Mouse (Mus musculus): Measurements from ENCODE around the gene Twf2.

Twf2 gene

DNA sequence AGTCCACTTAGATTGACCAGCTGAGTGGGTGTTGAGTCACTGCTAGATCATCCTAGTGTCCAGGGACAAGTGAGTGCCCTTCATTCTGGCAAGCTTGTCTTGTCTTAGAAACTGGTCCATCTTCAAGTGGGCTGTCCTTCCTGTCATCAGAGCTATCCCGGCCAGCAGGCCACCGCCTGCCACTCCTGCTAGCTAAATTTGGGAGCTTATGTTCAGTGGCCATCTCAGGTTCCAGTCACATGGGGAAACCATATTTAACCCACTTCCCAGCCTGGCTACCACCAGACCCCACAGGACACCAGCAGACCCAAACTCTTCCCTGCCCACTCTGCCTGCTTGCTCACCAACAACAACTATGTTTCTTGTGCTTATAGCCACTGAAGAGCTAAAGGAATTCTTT, 3.6 kb downstream of the Twf2 start:
- in situ Hi-C loops (cut with MboI, MseI) = no loop called here

- in situ Hi-C loops (cut with MboI, MseI) = no loop called here
Measured at GRCm38 (mm10) chr9:106208181-106208580, 5.3 kb downstream of the Twf2 start.

DNA sequence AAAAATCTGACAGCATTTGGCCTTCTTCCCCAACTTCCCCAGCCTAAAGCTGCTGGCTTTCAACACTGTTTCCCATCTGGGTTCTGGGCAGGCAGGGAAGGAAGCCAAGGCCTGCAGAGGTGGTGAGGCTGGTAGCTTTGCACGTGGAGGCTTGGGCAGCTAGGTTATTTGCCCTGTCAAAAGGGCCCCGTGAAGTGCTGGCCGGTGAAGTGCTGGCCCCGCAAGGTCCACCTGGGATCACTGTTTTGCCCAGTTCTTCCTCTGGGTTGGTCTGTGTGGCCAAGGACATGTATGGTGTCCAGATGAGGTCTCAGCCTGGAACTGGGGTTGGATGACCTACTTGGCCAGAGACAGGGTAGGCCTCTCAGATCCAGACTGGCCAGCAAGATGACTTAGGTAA, 7.0 kb downstream of the Twf2 start:
- in situ Hi-C loops (cut with MboI, MseI) = loop anchor here (10.0 kb wide), 1 partner anchor 65 kb away; no protein-coding TSS in a partner anchor

- in situ Hi-C loops (cut with MboI, MseI) = loop anchor here (10.0 kb wide), 1 partner anchor 64 kb away; no protein-coding TSS in a partner anchor
Measured at GRCm38 (mm10) chr9:106210853-106211609, 8.1 kb downstream of the Twf2 start.

DNA sequence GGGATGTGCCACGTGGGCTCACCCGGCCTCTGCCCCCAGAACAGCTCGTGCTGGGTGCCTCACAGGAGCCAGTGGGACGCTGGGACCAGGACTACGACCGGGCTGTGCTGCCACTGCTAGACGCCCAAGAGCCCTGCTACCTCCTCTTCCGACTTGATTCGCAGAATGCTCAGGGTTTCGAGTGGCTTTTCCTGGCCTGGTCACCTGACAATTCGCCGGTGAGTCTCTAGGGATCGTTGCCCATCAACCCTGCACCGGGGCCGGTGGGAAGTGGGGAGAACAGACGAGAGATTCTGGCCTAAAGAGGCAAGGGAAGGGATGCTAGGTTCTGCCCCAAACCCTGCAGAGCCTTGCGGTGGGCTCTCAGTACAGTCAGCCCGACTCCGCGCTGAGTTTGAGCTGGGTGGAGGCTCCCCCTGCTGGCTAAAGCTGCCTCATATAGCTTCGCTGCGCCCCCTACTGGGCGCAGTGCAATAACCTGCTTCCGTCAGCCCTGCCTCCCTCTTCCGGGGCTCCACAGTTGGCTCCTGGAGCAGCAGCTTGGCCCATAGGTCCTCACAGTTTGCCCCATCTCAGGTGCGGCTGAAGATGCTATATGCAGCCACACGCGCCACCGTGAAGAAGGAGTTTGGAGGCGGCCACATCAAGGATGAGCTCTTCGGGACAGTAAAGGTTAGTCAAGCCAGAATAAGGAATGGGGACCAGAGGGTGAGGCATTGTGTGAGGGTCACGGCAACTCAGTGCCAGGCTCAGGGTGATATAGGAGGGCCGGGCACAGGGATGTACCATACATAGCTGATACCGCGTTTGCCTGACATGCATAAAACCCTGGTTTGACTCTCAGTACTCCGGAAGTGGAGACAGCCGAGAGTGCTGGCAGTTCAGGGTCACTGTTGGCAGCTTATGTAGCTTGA, 9.0 kb downstream of the Twf2 start:
- in situ Hi-C loops (cut with MboI, MseI) = loop anchor here (10.0 kb wide), 1 partner anchor 63 kb away; no protein-coding TSS in a partner anchor

GRCm38 (mm10) chr9:106212594-106212981, 9.7 kb downstream of the Twf2 start:
- in situ Hi-C loops (cut with MboI, MseI) = loop anchor here (10.0 kb wide), 1 partner anchor 62 kb away; no protein-coding TSS in a partner anchor

DNA sequence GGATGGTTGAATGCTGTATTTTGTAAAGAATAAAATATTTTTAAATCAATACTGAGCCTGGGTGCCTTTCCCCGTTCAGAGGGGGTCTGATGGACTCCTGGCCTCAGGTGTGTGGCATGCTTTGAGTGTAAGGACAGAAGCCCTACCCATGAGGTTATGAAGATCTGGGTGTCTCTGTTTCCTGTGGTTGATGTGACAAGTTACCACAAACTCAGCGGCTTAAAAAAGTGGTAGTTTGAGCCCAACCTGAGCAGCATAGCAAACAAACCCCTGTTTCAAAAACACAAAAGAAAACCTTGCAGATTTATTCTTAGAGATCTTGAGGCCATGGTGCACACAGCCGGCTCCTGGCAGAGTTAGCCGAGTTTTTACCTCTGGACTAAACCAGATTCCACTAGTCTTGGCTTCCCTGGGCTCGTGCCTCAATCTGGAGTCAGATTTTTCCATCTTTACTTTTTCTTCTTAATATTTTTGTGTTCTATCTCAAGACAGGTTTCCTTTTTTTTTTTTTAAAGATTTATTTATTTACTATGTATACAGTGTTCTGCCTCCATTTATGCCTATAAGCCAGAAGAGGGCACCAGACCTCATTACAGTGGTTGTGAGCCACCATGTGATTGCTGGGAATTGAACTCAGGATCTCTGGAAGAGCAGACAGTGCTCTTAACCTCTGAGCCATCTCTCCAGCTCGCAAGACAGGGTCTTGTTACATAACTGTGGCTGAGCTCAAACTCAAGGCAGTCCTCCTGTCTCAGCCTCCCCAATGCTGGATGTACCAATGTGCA, 12.6 kb downstream of the Twf2 start:
- in situ Hi-C loops (cut with MboI, MseI) = loop anchor here (10.0 kb wide), 1 partner anchor 59 kb away; no protein-coding TSS in a partner anchor

DNA sequence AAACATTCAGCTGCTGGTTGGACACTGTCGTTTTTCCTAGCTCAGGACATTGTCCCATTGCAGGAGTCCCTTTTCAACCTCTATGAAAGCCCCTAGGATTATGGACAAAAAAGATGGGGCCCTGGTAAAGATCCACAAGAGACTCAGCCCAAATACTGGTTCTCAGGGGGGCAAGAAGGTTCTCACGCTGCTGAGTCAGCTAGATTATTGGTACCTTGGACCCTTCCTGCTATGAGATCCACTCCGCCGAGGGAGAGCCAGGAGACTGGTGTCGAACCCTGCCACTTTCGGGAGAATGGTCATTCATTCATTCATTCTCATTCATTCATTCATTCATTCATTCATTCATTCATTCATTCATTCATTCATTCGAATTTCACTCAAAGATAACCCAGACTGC, 14.1 kb downstream of the Twf2 start:
- in situ Hi-C loops (cut with MboI, MseI) = loop anchor here (10.0 kb wide), 1 partner anchor 58 kb away; no protein-coding TSS in a partner anchor

DNA sequence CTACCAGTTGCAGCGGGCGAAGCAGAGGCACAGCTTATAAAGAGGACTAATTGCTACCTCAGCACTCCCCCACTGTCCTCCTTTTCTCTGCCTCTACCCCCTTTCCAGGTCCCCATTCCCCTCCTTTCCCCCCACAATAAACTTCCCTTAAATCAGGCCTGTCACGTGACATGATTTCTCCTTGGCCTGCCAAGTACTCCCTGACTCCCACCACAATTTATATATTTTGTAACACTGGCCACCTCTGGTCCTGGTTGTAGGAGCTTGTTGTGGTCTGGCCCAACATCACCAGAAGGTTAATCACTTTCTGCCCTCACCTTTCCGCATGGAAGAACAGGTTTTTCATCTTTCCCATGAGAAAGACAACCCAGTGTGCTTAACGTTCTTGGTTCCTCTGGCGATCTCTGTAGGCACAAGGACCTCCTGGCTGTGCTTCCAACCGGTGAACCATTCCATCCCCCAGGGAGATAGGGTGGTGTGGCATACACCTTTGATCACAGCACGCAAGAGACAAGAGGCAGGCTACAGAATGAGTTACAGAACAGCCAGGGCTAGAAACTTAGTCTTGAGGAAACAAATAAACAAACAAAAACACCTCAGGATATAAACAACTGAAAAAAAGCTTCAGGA, 18.1 kb downstream of the Twf2 start:
- in situ Hi-C loops (cut with MboI, MseI) = no loop called here

DNA sequence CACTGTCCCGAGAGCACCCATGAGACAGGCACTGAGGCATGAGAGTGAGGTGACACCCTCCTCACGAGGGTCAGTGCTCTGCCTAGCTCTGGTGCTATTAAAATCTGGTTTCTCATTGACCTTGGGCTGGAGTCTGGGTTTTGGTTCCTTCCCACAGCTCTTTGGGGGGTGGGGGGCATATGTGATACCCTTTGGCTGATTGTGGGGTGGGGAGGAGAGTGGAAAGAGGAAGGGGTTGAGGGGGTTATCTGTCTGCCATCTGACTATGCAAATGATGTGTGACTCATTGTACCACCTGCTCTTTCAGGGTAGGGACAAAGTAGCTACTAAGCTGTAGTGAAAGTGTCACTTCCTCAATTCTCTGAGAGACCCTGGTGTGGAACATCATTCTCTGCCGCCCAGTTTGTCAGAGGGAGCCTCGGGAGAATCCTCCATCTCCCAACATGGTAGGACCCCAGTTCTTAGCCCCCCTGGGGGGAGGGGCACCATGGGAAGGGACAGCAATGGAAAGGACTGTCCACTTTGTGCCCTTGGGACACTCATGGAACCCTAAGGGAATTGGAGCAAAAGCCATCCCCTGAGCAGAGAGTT, 19.4 kb downstream of the Twf2 start, which contains the start of gene Tlr9:
Tlr9 (plus strand) TSS at position 338 of the 591 bp plus-strand sequence.
- in situ Hi-C loops (cut with MboI, MseI) = no loop called here

DNA sequence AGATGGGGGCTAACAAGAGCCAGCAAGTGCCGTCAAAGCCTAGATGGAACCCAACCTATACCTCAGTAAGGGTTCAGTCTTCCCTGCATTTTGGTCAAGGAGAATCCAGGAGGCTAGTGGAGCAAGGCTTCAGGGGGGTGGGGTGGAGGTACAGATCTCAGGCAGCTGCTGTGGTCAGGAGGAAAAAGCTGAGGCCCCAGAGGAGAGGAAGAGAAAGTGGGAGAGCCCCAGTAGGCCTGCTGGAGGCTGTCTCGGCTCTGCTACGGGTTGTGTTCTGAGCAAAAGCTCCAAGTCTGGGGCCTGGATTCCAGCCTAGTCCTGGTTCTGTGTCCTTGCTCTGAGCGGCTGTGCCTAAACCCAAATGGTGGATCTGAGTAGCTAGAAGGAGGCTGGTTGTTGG, 20.1 kb downstream of the Twf2 start:
- in situ Hi-C loops (cut with MboI, MseI) = no loop called here

DNA sequence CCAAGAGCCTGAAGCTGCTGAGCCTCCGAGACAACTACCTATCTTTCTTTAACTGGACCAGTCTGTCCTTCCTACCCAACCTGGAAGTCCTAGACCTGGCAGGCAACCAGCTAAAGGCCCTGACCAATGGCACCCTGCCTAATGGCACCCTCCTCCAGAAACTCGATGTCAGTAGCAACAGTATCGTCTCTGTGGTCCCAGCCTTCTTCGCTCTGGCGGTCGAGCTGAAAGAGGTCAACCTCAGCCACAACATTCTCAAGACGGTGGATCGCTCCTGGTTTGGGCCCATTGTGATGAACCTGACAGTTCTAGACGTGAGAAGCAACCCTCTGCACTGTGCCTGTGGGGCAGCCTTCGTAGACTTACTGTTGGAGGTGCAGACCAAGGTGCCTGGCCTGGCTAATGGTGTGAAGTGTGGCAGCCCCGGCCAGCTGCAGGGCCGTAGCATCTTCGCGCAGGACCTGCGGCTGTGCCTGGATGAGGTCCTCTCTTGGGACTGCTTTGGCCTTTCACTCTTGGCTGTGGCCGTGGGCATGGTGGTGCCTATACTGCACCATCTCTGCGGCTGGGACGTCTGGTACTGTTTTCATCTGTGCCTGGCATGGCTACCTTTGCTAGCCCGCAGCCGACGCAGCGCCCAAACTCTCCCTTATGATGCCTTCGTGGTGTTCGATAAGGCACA, 22.7 kb downstream of the Twf2 start:
- in situ Hi-C loops (cut with MboI, MseI) = no loop called here

DNA sequence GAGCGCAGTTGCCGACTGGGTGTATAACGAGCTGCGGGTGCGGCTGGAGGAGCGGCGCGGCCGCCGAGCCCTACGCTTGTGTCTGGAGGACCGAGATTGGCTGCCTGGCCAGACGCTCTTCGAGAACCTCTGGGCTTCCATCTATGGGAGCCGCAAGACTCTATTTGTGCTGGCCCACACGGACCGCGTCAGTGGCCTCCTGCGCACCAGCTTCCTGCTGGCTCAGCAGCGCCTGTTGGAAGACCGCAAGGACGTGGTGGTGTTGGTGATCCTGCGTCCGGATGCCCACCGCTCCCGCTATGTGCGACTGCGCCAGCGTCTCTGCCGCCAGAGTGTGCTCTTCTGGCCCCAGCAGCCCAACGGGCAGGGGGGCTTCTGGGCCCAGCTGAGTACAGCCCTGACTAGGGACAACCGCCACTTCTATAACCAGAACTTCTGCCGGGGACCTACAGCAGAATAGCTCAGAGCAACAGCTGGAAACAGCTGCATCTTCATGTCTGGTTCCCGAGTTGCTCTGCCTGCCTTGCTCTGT, 23.3 kb downstream of the Twf2 start:
- in situ Hi-C loops (cut with MboI, MseI) = no loop called here

DNA sequence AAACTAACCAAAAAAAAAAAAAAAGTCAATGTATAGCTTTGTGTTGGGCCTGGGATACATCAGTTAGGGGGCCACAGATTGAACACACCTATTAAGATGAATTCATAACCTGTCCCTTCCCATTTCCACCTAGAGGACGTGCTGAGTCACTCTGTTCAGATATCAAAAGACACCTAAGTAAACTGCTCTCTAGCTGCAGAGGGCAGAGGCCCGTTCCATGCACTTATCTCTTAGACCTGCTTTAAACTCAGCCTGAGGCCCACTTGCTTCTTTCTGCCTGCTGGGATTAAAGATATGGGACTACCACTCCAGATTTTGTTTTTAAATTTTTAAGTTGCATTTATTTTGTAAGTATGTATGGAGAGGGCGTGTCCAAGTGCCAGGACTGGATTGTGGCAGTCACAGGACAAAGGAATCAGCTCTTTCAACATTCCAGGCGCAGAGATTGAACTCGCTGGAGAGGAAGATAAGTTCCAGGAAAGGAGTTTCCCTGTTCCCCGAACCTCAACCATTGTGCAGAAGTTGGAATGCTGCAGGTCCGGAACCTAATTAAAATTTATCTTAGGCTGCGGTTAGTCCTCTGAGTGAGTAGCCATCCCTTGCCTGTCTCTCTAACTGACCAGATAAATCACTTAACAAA, 25.0 kb downstream of the Twf2 start:
- in situ Hi-C loops (cut with MboI, MseI) = no loop called here

DNA sequence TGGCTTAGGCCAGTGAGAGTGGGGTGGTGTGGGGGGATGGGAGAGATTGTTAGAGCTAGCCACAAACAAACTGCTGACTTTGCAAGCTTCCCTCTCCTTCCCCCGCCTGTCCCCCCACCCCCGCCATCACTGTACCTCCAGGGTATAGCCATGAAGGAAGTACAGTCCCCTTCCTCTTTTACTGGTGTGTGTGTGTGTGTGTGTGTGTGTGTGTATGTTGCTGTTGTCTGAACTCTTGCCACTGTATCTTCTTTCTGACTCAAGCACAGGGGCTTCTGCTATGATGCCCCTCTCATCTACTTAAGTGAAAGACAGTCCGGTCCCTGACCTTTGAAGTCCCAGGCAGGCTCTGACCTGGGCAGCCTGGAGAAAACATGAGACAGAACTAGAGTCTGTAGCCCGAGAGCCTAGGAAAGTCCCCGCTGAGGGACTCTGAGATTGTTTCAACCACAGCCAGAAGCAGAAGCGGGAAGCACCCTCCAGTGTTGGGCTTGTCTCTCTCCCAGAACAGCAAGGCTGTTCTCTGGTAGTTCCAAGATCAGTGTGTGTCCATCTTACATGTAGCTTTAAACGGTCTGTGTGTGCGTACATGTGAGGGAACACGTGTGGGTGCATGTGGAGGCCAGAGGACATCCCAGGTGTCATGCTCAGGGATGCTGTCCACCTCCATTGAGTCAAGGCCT, 27.3 kb downstream of the Twf2 start:
- in situ Hi-C loops (cut with MboI, MseI) = no loop called here

- in situ Hi-C loops (cut with MboI, MseI) = no loop called here
Measured at GRCm38 (mm10) chr9:106230734-106231106, 27.8 kb downstream of the Twf2 start.

DNA sequence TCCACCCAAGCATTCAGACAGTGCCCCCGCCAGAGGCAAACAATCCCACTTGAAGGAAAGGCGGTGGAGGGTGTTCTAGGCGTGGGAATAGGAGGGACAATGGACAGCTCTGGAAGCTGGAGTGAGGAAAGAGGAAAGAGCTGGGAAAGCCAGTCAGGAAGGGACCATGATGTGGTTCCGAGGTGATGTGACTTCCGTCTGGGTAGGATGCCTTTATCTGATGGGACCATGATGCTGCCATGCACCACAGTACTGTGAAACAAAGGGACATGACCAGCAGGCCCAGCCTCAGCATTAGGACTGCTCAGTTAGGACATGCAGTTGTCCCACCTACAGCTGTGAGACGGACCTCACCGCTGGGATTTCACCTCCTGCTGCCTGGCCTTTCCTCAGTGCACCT, 28.3 kb downstream of the Twf2 start:
- in situ Hi-C loops (cut with MboI, MseI) = no loop called here

DNA sequence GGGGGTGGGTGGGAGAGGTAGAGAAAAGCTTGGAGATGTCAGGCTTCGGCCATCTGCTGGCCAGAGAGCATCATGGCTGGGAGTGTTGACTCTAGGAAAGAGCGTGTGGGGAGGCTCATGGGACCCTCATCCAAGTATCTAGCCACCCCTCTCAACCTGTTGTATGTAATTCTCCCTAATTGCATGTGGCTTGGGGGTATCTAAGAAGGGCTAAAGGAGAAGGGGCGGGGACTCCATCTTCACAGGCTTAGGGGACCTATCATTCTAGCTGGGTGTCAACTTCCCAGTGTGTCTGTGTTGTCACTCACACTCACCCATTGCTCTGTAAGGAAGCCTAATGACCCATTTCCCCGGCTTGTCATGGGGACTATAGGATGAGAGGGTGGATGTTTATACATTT, 28.9 kb downstream of the Twf2 start:
- in situ Hi-C loops (cut with MboI, MseI) = no loop called here

GRCm38 (mm10) chr9:106232956-106233355, 30.0 kb downstream of the Twf2 start:
- in situ Hi-C loops (cut with MboI, MseI) = no loop called here

All from regulatory T cell (primary cell).